Mouse (Mus musculus) heart, embryonic 13.5 days (tissue): ENCODE data around the gene 6030408B16Rik. TPM values are rescaled to one million over a fixed set of nuclear protein-coding genes. Genes with fewer than 3 reads are reported as not detected.

Source experiments
- ATAC-seq: fragments of 200-750 bp; cut with Nextera tagmentation; 2 replicates; pipeline ENCODE4 v1.8.0; 2017; ENCODE audit warnings: moderate TSS enrichment; ENCODE audit not compliant: insufficient number of reproducible peaks, low FRiP score, low TSS enrichment; ENCODE audit errors: extremely low read depth
- H3K27ac ChIP-seq: fragments of 300-500 bp; sonication (generic); replicated peaks from 2 replicates; pipeline ENCODE4 v1.5.1; 2015; ENCODE audit warnings: moderate library complexity, mild to moderate bottlenecking, inconsistent platforms
- H3K27me3 ChIP-seq: fragments of 300-500 bp; sonication (generic); replicated peaks from 2 replicates; pipeline ENCODE4 v1.6.1; 2015; ENCODE audit warnings: mild to moderate bottlenecking, inconsistent platforms
- H3K36me3 ChIP-seq: fragments of 300-500 bp; sonication (generic); 2 replicates; pipeline ENCODE4 v1.6.1; 2015; ENCODE audit warnings: mild to moderate bottlenecking, inconsistent platforms
- H3K4me1 ChIP-seq: fragments of 300-500 bp; sonication (generic); 2 replicates; pipeline ENCODE4 v1.6.1; 2015; ENCODE audit warnings: inconsistent platforms
- H3K4me2 ChIP-seq: fragments of 300-500 bp; sonication (generic); 2 replicates; pipeline ENCODE4 v1.6.1; 2015; ENCODE audit warnings: inconsistent platforms, mild to moderate bottlenecking, moderate library complexity
- H3K4me3 ChIP-seq: fragments of 300-500 bp; sonication (generic); 2 replicates; pipeline ENCODE4 v1.5.1; 2015; ENCODE audit warnings: moderate library complexity, mild to moderate bottlenecking, inconsistent platforms
- H3K9ac ChIP-seq: fragments of 300-500 bp; sonication (generic); 2 replicates; pipeline ENCODE4 v1.6.1; 2015; ENCODE audit warnings: inconsistent platforms, mild to moderate bottlenecking, moderate library complexity
- H3K9me3 ChIP-seq: fragments of 300-500 bp; sonication (generic); 2 replicates; pipeline ENCODE4 v1.6.1; 2016; ENCODE audit warnings: inconsistent platforms
- WGBS: fragments of 180-500 bp; shearing (Covaris S2); methylation state at CpG from one replicate; pipeline ENCODE4 v1.1.7; 2015; ENCODE audit warnings: mixed read lengths; 5-methylcytosine and 5-hydroxymethylcytosine counted together
- polyA plus RNA-seq: library from polyadenylated mRNA; unstranded; fragments of >200 nt; fragmentation: Nextera tagmentation; extraction: Ambion mirVana; gene quantifications from 2 replicates; pipeline ENCODE4 v1.2.1, GENCODE M21; 2015

6030408B16Rik gene
- polyA plus RNA-seq, 1 experiment from 2014 or later: 3.0 TPM

DNA sequence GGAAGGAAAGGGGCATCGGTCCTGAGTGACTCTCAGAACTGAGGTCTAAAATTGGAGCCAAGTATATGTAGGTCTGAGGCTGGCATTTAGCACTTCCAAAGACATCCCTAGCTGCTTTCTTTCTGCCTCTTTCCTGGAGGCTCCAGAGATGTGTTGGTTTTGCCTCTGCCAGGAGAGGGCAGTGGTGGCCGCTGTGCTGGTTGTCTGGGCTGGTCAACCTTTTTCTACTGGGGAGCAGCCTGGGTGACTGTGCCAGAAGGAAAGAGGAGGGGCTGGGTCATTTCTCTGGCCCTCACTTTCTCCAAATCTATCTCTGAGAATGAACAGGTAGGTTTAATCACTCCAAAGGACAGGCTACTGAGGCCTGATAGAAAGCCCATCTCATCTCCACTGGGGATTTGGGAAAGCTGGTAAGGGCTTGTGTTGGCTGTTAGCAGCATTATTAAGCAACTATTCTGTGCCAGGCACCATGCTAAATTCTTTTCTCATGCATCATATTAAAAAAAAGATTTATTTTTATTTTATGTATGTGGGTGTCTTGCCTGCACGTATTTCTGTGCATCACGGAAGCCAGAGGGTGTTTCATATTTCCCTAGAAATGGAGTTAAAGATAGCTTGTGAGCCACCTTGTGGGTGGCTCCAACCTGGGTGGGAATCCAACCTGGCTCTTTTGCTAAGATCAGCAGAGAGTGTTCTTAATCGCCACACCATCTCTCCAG lies 48.9 kb downstream of the 6030408B16Rik start:
- no peak for ATAC-seq
- no peak overlapping the region for H3K4me3 ChIP-seq
- no peaks in the 10 kb centered on the region for H3K36me3 ChIP-seq
- H3K27me3 ChIP-seq: peaks cover 14% of the 10 kb centered on the region
- H3K9ac ChIP-seq: no peak overlapping the region
- H3K4me2 ChIP-seq: no peak overlapping the region
- H3K4me1 ChIP-seq: peaks cover 10% of the 10 kb centered on the region
- WGBS: 53% methylated on average over 5 of the region's 5 CpGs
- no peak overlapping the region for H3K27ac ChIP-seq
- H3K9me3 ChIP-seq: no peaks in the 10 kb centered on the region

Other genes with a start within 250 kb of the 6030408B16Rik start
- not detected in 2 replicates for gene Gm47841, start 245.8 kb upstream of the 6030408B16Rik start, polyA plus RNA-seq
- gene Fignl2, start 214.6 kb upstream of the 6030408B16Rik start, polyA plus RNA-seq: 0.08 and 0.09 TPM in 2 replicates
- not detected in 2 replicates for gene Ankrd33, start 177.5 kb upstream of the 6030408B16Rik start, polyA plus RNA-seq
- 7.0 and 7.4 TPM in 2 replicates for gene Acvrl1, start 164.7 kb upstream of the 6030408B16Rik start, polyA plus RNA-seq
- 5.4 and 6.0 TPM in 2 replicates for gene Acvr1b, start 119.1 kb upstream of the 6030408B16Rik start, polyA plus RNA-seq
- gene Grasp, start 69.0 kb upstream of the 6030408B16Rik start, polyA plus RNA-seq: 3.8 and 4.4 TPM in 2 replicates
- 10.4 and 10.8 TPM in 2 replicates for gene Nr4a1, start 38.9 kb upstream of the 6030408B16Rik start, polyA plus RNA-seq
- 50.6 and 56.1 TPM in 2 replicates for gene Atg101, start 8.9 kb upstream of the 6030408B16Rik start, polyA plus RNA-seq
- 7.8 and 7.9 TPM in 2 replicates for gene Krt80, start 77.0 kb downstream of the 6030408B16Rik start, polyA plus RNA-seq
- gene Krt7, start 117.8 kb downstream of the 6030408B16Rik start, polyA plus RNA-seq: 20.6 and 26.7 TPM in 2 replicates
- gene Krt87, start 145.6 kb downstream of the 6030408B16Rik start, polyA plus RNA-seq: 0.08 TPM in 1 of 2 replicates, not detected in the other
- gene Krt88, start 154.5 kb downstream of the 6030408B16Rik start, polyA plus RNA-seq: not detected in 2 replicates
- not detected in 2 replicates for gene Krt81, start 170.5 kb downstream of the 6030408B16Rik start, polyA plus RNA-seq
- not detected in 2 replicates for gene Krt86, start 180.3 kb downstream of the 6030408B16Rik start, polyA plus RNA-seq
- not detected in 2 replicates for gene Krt83, start 198.3 kb downstream of the 6030408B16Rik start, polyA plus RNA-seq
- gene Gm49425, start 224.0 kb downstream of the 6030408B16Rik start, polyA plus RNA-seq: not detected in 2 replicates
- not detected in 2 replicates for gene Krt84, start 239.6 kb downstream of the 6030408B16Rik start, polyA plus RNA-seq